Mouse (Mus musculus) liver, embryonic 15.5 days (tissue): ENCODE results near the gene Rgs19. TPM values are rescaled to one million over a fixed set of nuclear protein-coding genes. Genes with fewer than 3 reads are reported as not detected.

Source experiments
- ATAC-seq: fragments of 200-750 bp; cut with Nextera tagmentation; 2 replicates; pipeline ENCODE4 v1.8.0; 2017; ENCODE audit warnings: moderate number of reproducible peaks, mild to moderate bottlenecking, moderate library complexity; ENCODE audit not compliant: insufficient read depth
- H3K27ac ChIP-seq: fragments of 300-500 bp; sonication (generic); replicated peaks from 2 replicates; pipeline ENCODE4 v1.5.1; 2015; ENCODE audit warnings: mild to moderate bottlenecking, inconsistent platforms
- H3K27me3 ChIP-seq: fragments of 300-500 bp; sonication (generic); 2 replicates; pipeline ENCODE4 v1.6.1; 2015; ENCODE audit warnings: mild to moderate bottlenecking, inconsistent platforms
- H3K36me3 ChIP-seq: fragments of 300-500 bp; sonication (generic); replicated peaks from 2 replicates; pipeline ENCODE4 v1.6.1; 2015; ENCODE audit warnings: moderate library complexity, mild to moderate bottlenecking, inconsistent platforms
- H3K4me1 ChIP-seq: fragments of 300-500 bp; sonication (generic); replicated peaks from 2 replicates; pipeline ENCODE4 v1.6.1; 2015; ENCODE audit warnings: inconsistent platforms
- H3K4me2 ChIP-seq: fragments of 300-500 bp; sonication (generic); 2 replicates; pipeline ENCODE4 v1.6.1; 2015; ENCODE audit warnings: moderate library complexity, mild to moderate bottlenecking, inconsistent platforms
- H3K4me3 ChIP-seq: fragments of 300-500 bp; sonication (generic); replicated peaks from 2 replicates; pipeline ENCODE4 v1.5.1; 2015; ENCODE audit warnings: mild to moderate bottlenecking, inconsistent platforms
- H3K9ac ChIP-seq: fragments of 300-500 bp; sonication (generic); 2 replicates; pipeline ENCODE4 v1.6.1; 2015; ENCODE audit warnings: moderate library complexity, mild to moderate bottlenecking, inconsistent platforms
- H3K9me3 ChIP-seq: fragments of 300-500 bp; sonication (generic); replicated peaks from 2 replicates; pipeline ENCODE4 v1.6.1; 2016; ENCODE audit warnings: inconsistent platforms
- WGBS: fragments of 180-500 bp; shearing (Covaris S2); methylation state at CpG from one replicate; pipeline ENCODE4 v1.1.7; 2015; ENCODE audit warnings: mixed read lengths; ENCODE audit not compliant: insufficient replicate concordance; 5-methylcytosine and 5-hydroxymethylcytosine counted together
- polyA plus RNA-seq: library from polyadenylated mRNA; unstranded; fragments of >200 nt; fragmentation: Nextera tagmentation; extraction: Ambion mirVana; gene quantifications from 2 replicates; pipeline ENCODE4 v1.2.1, GENCODE M21; 2015

Rgs19 gene
- polyA plus RNA-seq, 1 experiment from 2014 or later: 22.3 TPM

GRCm38 (mm10) chr2:181653523-181653922, 40.3 kb downstream of the Rgs19 start:
- no peak overlapping the region for H3K27ac ChIP-seq
- 65% methylated on average over 1 of the region's 1 CpGs for WGBS
- H3K27me3 ChIP-seq: no peaks in the 10 kb centered on the region
- H3K36me3 ChIP-seq: peaks cover 80% of the 10 kb centered on the region
- no peak overlapping the region for H3K4me3 ChIP-seq
- no peak overlapping the region for H3K9ac ChIP-seq
- no peaks in the 10 kb centered on the region for H3K9me3 ChIP-seq
- no peak overlapping the region for H3K4me2 ChIP-seq
- no peak for ATAC-seq
- H3K4me1 ChIP-seq: 0 out of 2 replicates have a peak, but pooled peaks cover 3% of the 10 kb centered on the region

- H3K9me3 ChIP-seq: no peaks in the 10 kb centered on the region
- ATAC-seq: no peak
These were observed 40.7 kb downstream of the Rgs19 start for GRCm38 (mm10) chr2:181653065-181653464.

GRCm38 (mm10) chr2:181648926-181649325, 44.9 kb downstream of the Rgs19 start:
- Histone ChIP-seq H3K4me1 (no peaks in the 10 kb centered on the region), H3K36me3 (peaks cover 91% of the 10 kb centered on the region), H3K4me3 (no peak overlapping the region), H3K9ac (no peak overlapping the region), H3K9me3 (no peaks in the 10 kb centered on the region), H3K27me3 (no peaks in the 10 kb centered on the region), H3K4me2 (no peak overlapping the region), H3K27ac (no peak overlapping the region)
- no peak for ATAC-seq
- 90% methylated on average over 10 of the region's 10 CpGs for WGBS

More at GRCm38 (mm10) chr2:181653065-181653464, 40.7 kb downstream of the Rgs19 start:
- Histone ChIP-seq H3K9ac (no peak overlapping the region), H3K36me3 (peaks cover 85% of the 10 kb centered on the region), H3K27ac (no peak overlapping the region), H3K4me3 (no peak overlapping the region), H3K4me2 (no peak overlapping the region), H3K27me3 (no peaks in the 10 kb centered on the region), H3K4me1 (no peaks in the 10 kb centered on the region)

- no peaks in the 10 kb centered on the region for H3K4me1 ChIP-seq
- no peak overlapping the region for H3K9ac ChIP-seq
- 82% methylated on average over 6 of the region's 6 CpGs for WGBS
- no peak overlapping the region for H3K27ac ChIP-seq
- no peaks in the 10 kb centered on the region for H3K9me3 ChIP-seq
- H3K36me3 ChIP-seq: peaks cover 90% of the 10 kb centered on the region
- H3K27me3 ChIP-seq: no peaks in the 10 kb centered on the region
- no peak for ATAC-seq
- H3K4me2 ChIP-seq: no peak overlapping the region
- H3K4me3 ChIP-seq: no peak overlapping the region
These were observed 46.9 kb downstream of the Rgs19 start for GRCm38 (mm10) chr2:181646626-181647472.

- no peaks in the 10 kb centered on the region for H3K4me1 ChIP-seq
These were observed 48.1 kb downstream of the Rgs19 start for GRCm38 (mm10) chr2:181645666-181646065.

GRCm38 (mm10) chr2:181644361-181644760, 49.4 kb downstream of the Rgs19 start:
- 75% methylated on average over 2 of the region's 2 CpGs for WGBS
- H3K4me2 ChIP-seq: no peak overlapping the region
- no peaks in the 10 kb centered on the region for H3K9me3 ChIP-seq
- no peak overlapping the region for H3K4me3 ChIP-seq
- no peaks in the 10 kb centered on the region for H3K27me3 ChIP-seq
- no peak overlapping the region for H3K9ac ChIP-seq
- no peak overlapping the region for H3K27ac ChIP-seq
- no peak for ATAC-seq
- H3K36me3 ChIP-seq: peaks cover 89% of the 10 kb centered on the region
- no peaks in the 10 kb centered on the region for H3K4me1 ChIP-seq

More at GRCm38 (mm10) chr2:181645666-181646065, 48.1 kb downstream of the Rgs19 start:
- 89% methylated on average over 3 of the region's 3 CpGs for WGBS
- peaks cover 89% of the 10 kb centered on the region for H3K36me3 ChIP-seq
- H3K9ac ChIP-seq: no peak overlapping the region
- H3K4me2 ChIP-seq: no peak overlapping the region
- no peak overlapping the region for H3K27ac ChIP-seq
- H3K27me3 ChIP-seq: no peaks in the 10 kb centered on the region
- no peak for ATAC-seq
- H3K4me3 ChIP-seq: no peak overlapping the region
- H3K9me3 ChIP-seq: no peaks in the 10 kb centered on the region

Other genes starting within 250 kb of the Rgs19 start
- gene Zbtb46, start 234.6 kb downstream of the Rgs19 start, polyA plus RNA-seq: 7.9 and 8.7 TPM in 2 replicates
- not detected in 2 replicates for gene Abhd16b, start 200.8 kb downstream of the Rgs19 start, polyA plus RNA-seq
- 67.3 and 68.4 TPM in 2 replicates for gene Tpd52l2, start 196.8 kb downstream of the Rgs19 start, polyA plus RNA-seq
- gene Dnajc5, start 173.5 kb downstream of the Rgs19 start, polyA plus RNA-seq: 27.7 and 29.8 TPM in 2 replicates
- 20.4 and 27.5 TPM in 2 replicates for gene Uckl1, start 109.1 kb downstream of the Rgs19 start, polyA plus RNA-seq
- gene Prpf6, start 102.1 kb downstream of the Rgs19 start, polyA plus RNA-seq: 23.8 and 25.9 TPM in 2 replicates
- gene Zfp512b, start 101.2 kb downstream of the Rgs19 start, polyA plus RNA-seq: 9.3 and 9.6 TPM in 2 replicates
- 2.2 and 2.6 TPM in 2 replicates for gene Samd10, start 94.8 kb downstream of the Rgs19 start, polyA plus RNA-seq
- not detected in 2 replicates for gene Gm29797, start 36.9 kb downstream of the Rgs19 start, polyA plus RNA-seq
- 6.7 and 8.0 TPM in 2 replicates for gene Sox18, start 22.3 kb downstream of the Rgs19 start, polyA plus RNA-seq
- 1.3 and 2.7 TPM in 2 replicates for gene Tcea2, start 13.7 kb downstream of the Rgs19 start, polyA plus RNA-seq
- gene Lkaaear1, start 4.5 kb upstream of the Rgs19 start, polyA plus RNA-seq: not detected in 2 replicates
- 0.07 and 0.23 TPM in 2 replicates for gene Oprl1, start 21.0 kb upstream of the Rgs19 start, polyA plus RNA-seq
- not detected in 2 replicates for gene Myt1, start 69.4 kb upstream of the Rgs19 start, polyA plus RNA-seq
- gene Pcmtd2, start 143.9 kb upstream of the Rgs19 start, polyA plus RNA-seq: 14.6 and 15.2 TPM in 2 replicates
- gene Polr3k, start 170.4 kb upstream of the Rgs19 start, polyA plus RNA-seq: 25.4 and 25.5 TPM in 2 replicates